Mouse (Mus musculus) forebrain, embryonic 15.5 days (tissue): ENCODE measurements at regions not wholly inside any gene's neighbourhood (a gene's known extent, or its start where the extent isn't known, plus 50 kb on each side); places are given as distances from the start of the nearest gene placed in this dataset.
A peak's percentile ranks its signal among the peaks of the same experiment; 100 is the strongest.

ENCODE experiments used
- ATAC-seq: fragments of 200-750 bp; cut with Nextera tagmentation; replicated peaks from 2 replicates; pipeline ENCODE4 v1.8.0; 2017; ENCODE audit warnings: mild to moderate bottlenecking, moderate TSS enrichment, moderate library complexity
- H3K27ac ChIP-seq: fragments of 300-500 bp; sonication (generic); replicated peaks from 2 replicates; pipeline ENCODE4 v1.5.1; 2015; ENCODE audit warnings: mild to moderate bottlenecking, inconsistent platforms
- H3K27me3 ChIP-seq: fragments of 300-500 bp; sonication (generic); 2 replicates; pipeline ENCODE4 v1.6.1; 2015; ENCODE audit warnings: inconsistent platforms
- H3K36me3 ChIP-seq: fragments of 300-500 bp; sonication (generic); 2 replicates; pipeline ENCODE4 v1.6.1; 2015; ENCODE audit warnings: mild to moderate bottlenecking, inconsistent platforms
- H3K4me1 ChIP-seq: fragments of 300-500 bp; sonication (generic); 2 replicates; pipeline ENCODE4 v1.6.1; 2015; ENCODE audit warnings: inconsistent platforms
- H3K4me2 ChIP-seq: fragments of 300-500 bp; sonication (generic); replicated peaks from 2 replicates; pipeline ENCODE4 v1.6.1; 2015; ENCODE audit warnings: mild to moderate bottlenecking, inconsistent platforms
- H3K4me3 ChIP-seq: fragments of 300-500 bp; sonication (generic); 2 replicates; pipeline ENCODE4 v1.5.1; 2015; ENCODE audit warnings: mild to moderate bottlenecking, inconsistent platforms
- H3K9ac ChIP-seq: fragments of 300-500 bp; sonication (generic); replicated peaks from 2 replicates; pipeline ENCODE4 v1.6.1; 2015; ENCODE audit warnings: mild to moderate bottlenecking, inconsistent platforms
- H3K9me3 ChIP-seq: fragments of 300-500 bp; sonication (generic); 2 replicates; pipeline ENCODE4 v1.6.1; 2016; ENCODE audit warnings: inconsistent platforms
- WGBS: fragments of 180-500 bp; shearing (Covaris S2); methylation state at CpG from one replicate; pipeline ENCODE4 v1.1.7; 2015; ENCODE audit warnings: mixed read lengths; 5-methylcytosine and 5-hydroxymethylcytosine counted together

DNA sequence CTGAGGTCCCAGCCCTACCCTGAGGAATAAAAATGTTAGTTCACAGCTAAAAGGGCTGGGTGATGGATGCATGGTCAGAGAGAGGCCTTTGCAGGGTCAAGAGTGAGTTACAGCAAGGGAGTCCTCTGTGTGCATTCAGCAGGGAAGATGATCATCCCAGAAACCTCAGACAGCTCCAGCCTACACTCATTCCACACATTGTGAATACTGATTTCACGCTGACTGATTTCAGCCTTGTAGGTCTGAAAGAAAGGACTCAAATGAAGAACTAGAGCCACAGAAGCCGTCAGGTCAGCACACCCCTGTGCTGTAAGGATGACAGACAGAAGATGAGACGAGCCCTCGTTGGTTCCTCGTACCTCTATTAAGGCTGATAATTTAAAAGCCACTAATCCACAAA, 2858.0 kb upstream of the 5930422O12Rik start:
- WGBS: 33% methylated on average over 5 of the region's 5 CpGs
- no peaks in the 10 kb centered on the region for H3K4me1 ChIP-seq
- no peak overlapping the region for H3K4me3 ChIP-seq
- no peaks in the 10 kb centered on the region for H3K27me3 ChIP-seq
- H3K27ac ChIP-seq: no peak overlapping the region
- no peak for ATAC-seq
- no peak overlapping the region for H3K4me2 ChIP-seq
- no peaks in the 10 kb centered on the region for H3K36me3 ChIP-seq
- no peaks in the 10 kb centered on the region for H3K9me3 ChIP-seq
- no peak overlapping the region for H3K9ac ChIP-seq

DNA sequence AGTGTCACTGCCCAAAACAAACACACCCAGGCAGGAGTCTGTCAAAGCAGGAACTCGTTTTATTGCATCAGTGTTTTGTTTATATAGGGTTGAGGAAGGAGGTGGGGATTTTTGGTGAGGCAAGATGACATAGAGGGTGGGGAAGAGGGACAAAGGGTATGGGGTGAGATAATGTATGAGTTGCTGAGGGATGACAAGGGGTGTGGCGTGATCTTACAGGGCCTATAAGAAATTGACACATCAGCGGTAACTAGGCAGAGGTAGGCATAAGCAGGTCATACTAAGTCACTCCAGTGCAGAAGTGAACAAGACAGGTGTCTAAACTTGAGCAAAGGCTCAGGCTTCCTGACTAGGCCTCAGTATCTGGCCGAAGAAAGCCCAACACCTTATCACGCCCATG, 2841.0 kb upstream of the 5930422O12Rik start:
- no peak overlapping the region for H3K4me2 ChIP-seq
- 84% methylated on average over 5 of the region's 5 CpGs for whole genome bisulfite sequencing
- no peak overlapping the region for H3K4me3 ChIP-seq
- no peaks in the 10 kb centered on the region for H3K9me3 ChIP-seq
- no peaks in the 10 kb centered on the region for H3K27me3 ChIP-seq
- no peak for ATAC-seq
- H3K4me1 ChIP-seq: no peaks in the 10 kb centered on the region
- H3K27ac ChIP-seq: no peak overlapping the region
- no peak overlapping the region for H3K9ac ChIP-seq
- no peaks in the 10 kb centered on the region for H3K36me3 ChIP-seq

DNA sequence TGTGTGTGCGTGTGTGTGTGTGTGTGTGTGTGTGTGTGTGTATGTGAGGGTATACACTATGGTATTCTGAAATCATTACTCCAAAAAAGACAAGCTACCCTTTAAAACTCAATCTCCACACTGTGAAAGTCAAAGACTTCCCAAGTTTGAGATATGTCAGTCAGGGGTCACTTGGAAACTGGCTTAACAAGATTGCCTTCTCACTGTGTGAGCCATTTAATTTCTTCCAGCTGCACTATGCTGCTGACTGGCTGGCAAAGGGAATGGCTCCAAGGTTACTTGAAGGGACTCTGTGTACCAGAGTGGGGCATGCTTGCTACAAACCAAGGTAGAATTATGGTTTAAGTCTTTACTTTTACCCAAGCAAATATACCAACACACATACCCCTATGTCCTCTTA, 2826.1 kb upstream of the 5930422O12Rik start:
- Histone ChIP-seq H3K4me3 (no peak overlapping the region), H3K27ac (no peak overlapping the region), H3K27me3 (no peaks in the 10 kb centered on the region), H3K9ac (no peak overlapping the region), H3K9me3 (no peaks in the 10 kb centered on the region), H3K36me3 (no peaks in the 10 kb centered on the region), H3K4me1 (no peaks in the 10 kb centered on the region), H3K4me2 (no peak overlapping the region)
- ATAC-seq: no peak
- WGBS: 83% methylated on average over 1 of the region's 1 CpGs

DNA sequence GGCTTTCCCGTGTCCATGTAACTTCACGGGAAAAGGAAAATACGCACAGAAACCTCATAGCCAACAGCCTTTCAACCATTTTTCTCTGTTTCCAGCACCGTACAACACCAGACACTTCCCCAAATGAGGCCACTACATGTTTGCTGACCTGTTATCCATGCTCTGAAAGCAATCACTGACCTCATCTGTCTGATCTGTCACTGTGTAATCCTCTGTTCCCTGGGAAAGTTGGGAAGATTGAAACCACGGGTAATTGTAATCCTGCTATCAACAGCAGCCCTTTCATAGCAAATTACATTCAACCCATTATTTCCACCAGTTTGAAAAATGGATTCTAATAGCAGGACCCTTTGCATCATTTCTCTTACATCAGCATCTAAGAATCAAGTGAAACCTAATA, 2798.2 kb upstream of the 5930422O12Rik start:
- Histone ChIP-seq H3K9me3 (no peaks in the 10 kb centered on the region), H3K27ac (no peak overlapping the region), H3K4me2 (no peak overlapping the region), H3K27me3 (no peaks in the 10 kb centered on the region), H3K9ac (no peak overlapping the region), H3K4me1 (no peaks in the 10 kb centered on the region; the same call in 1 of the 2 replicates), H3K4me3 (no peak overlapping the region), H3K36me3 (no peaks in the 10 kb centered on the region)
- ATAC-seq: no peak
- 34% methylated on average over 5 of the region's 5 CpGs for WGBS

DNA sequence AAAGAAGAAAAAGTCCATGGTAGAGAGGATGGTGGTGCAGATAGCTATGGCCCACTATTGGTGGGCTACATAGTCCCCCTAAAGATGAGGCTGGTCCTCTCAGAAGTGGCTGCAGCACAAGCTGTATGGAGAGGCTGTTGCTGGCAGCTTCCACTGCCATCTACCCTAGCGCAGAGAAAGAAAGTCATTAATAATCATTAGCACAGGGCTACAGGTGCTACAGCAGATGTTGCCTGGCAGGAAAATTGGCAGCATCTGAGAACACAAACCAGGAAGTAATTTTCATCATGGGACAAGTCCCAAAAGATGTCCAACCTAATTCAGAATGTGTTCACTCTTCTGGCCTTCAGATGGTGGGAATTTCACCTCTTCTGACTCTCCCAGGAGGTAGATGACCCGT, 2791.7 kb upstream of the 5930422O12Rik start:
- ATAC-seq: peak; percentile 63; the same call in 1 of the 2 replicates
- H3K36me3 ChIP-seq: no peaks in the 10 kb centered on the region
- H3K4me3 ChIP-seq: no peak overlapping the region
- no peaks in the 10 kb centered on the region for H3K27me3 ChIP-seq
- no peak overlapping the region for H3K4me2 ChIP-seq
- H3K9ac ChIP-seq: no peak overlapping the region
- no peaks in the 10 kb centered on the region for H3K4me1 ChIP-seq
- H3K27ac ChIP-seq: no peak overlapping the region
- 71% methylated on average over 2 of the region's 2 CpGs for WGBS
- H3K9me3 ChIP-seq: no peaks in the 10 kb centered on the region

DNA sequence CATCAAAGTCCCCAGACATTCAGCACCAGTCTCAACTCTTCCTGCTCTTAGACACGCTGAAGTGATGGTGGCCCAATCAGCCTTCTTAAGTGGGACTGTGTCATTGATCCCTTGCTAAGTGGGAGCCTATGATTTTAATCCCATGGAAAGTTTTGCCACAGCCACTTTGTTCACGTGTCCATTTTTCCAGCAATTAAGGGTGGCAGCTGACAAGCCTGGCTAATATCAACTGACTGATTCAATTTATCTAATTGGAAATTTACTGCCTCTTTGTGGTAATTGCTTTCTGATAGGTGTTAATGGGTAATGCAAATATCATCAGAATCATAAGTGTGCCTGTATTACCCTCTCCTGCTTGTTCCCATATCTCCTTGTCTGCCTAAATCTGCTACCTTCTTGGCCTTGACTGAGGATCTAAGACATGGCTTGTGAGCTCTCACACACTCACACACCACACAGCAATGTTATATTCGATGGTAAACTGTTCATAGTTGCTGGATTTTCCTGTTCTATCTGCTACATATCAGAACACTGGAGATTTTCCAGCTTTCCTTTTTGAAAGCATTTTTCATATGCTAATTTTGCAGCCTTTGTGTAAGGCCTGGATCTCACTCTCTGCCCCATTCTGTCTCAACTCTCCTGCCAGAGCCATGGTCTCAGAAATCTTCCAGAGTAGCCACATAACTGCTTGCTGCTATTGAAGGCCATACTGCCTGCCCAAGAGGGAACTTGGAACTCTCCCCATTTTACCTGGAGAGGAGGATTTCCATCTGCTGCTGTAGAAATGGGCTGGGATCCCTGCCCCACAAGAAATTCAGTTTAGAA, 2785.4 kb upstream of the 5930422O12Rik start:
- WGBS: 9% methylated on average over 3 of the region's 3 CpGs
- Histone ChIP-seq H3K4me1 (peaks cover 14% of the 10 kb centered on the region), H3K9ac (no peak overlapping the region), H3K27ac (peak overlapping the region; percentile 73), H3K27me3 (no peaks in the 10 kb centered on the region), H3K36me3 (no peaks in the 10 kb centered on the region), H3K4me3 (no peak overlapping the region), H3K4me2 (no peak overlapping the region), H3K9me3 (no peaks in the 10 kb centered on the region)
- ATAC-seq: peak; percentile 91

DNA sequence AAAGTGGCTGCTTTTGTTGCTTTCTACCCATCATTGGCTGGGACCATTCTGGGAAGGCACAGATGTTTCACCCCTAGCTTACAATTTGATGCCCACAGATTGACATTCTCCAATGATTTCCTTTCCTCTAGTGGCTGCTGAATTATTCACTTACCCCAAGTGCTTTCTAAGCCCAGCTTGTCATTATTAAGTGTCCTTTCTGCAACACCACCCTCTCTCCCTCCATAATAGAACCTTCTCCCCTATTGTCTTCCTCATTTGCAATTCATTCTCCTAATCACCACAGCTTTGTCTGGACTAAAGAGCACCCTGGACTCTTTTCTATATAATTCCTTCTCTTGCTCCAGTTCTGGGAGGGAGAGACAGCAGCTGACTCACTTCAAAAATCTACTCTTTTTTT, 2780.0 kb upstream of the 5930422O12Rik start:
- H3K27me3 ChIP-seq: no peaks in the 10 kb centered on the region
- no peaks in the 10 kb centered on the region for H3K36me3 ChIP-seq
- ATAC-seq: peak; percentile 94
- H3K4me1 ChIP-seq: peaks cover 8% of the 10 kb centered on the region
- H3K9ac ChIP-seq: no peak overlapping the region
- H3K9me3 ChIP-seq: no peaks in the 10 kb centered on the region
- no peak overlapping the region for H3K4me3 ChIP-seq
- H3K4me2 ChIP-seq: no peak overlapping the region
- peak overlapping the region; percentile 21; the same call in 1 of the 2 replicates for H3K27ac ChIP-seq

DNA sequence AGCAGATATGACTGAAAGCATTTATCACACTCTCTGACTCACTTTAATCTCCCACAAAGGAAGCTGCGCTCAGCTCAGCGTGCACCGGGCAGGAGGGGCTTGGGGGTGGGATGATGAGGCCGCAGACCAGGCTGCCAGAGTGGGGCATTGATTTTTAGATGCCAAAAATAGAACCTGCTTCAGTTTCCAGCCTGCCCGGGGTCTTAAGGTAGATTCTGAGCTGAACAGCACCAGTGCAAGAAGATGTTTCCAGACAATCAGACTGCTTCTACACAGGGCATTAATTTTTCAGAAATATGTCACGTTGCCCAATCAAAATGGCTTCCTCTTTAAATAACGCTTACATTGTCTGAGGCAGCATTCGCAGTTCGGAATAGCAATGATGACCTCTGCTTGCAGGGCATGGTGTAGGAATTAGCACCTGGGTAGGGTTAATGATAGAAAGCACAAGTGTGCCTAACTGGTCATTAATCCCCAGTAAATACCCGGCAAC, 2772.7 kb upstream of the 5930422O12Rik start:
- Histone ChIP-seq H3K9ac (no peak overlapping the region), H3K4me2 (no peak overlapping the region), H3K9me3 (no peaks in the 10 kb centered on the region), H3K4me1 (no peaks in the 10 kb centered on the region), H3K27ac (no peak overlapping the region), H3K4me3 (no peak overlapping the region), H3K27me3 (no peaks in the 10 kb centered on the region), H3K36me3 (no peaks in the 10 kb centered on the region)
- WGBS: 60% methylated on average over 10 of the region's 10 CpGs
- peak; percentile 51 for ATAC-seq

DNA sequence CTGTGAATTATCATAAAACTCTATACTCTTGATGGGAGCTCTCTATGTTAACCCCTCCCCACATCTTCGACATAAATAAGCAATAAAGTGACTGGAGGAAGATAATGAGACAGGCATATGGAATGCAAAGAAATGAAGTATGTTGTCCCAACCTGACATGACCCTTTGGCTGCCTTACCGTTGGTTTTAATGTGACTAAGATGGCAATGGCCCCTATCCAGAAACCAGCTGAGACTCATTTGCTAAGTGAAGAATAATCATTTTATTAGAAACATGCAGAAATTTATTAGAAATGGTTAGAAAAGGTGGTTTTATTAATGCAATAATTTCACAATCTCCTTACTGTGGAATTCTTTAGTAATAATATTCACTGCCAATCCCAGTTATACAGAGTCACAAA, 2767.2 kb upstream of the 5930422O12Rik start:
- no peaks in the 10 kb centered on the region for H3K9me3 ChIP-seq
- ATAC-seq: no peak
- H3K4me2 ChIP-seq: no peak overlapping the region
- H3K27me3 ChIP-seq: no peaks in the 10 kb centered on the region
- H3K36me3 ChIP-seq: no peaks in the 10 kb centered on the region
- no peak overlapping the region for H3K4me3 ChIP-seq
- H3K4me1 ChIP-seq: no peaks in the 10 kb centered on the region
- H3K27ac ChIP-seq: no peak overlapping the region
- WGBS: 72% methylated on average over 2 of the region's 2 CpGs
- H3K9ac ChIP-seq: no peak overlapping the region

DNA sequence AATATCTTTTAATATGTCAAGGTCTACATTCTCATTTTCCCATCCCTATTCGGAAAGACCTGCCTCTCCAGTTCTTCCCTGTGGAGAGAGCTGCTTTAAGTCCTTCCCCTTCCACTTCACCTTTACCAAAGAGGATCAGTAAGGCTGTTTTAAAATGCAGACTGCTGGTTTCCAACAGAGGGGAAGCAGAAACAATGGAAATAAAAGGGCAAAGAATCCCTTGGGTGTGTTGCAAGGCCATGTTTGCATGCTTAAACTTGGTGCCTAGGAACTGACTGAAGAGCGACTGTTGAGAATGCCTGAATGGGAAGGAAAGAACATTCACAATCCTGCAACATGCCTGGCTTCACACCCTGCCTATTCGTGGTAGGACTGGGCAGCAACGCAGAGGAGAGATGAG, 2759.1 kb upstream of the 5930422O12Rik start:
- no peaks in the 10 kb centered on the region for H3K27me3 ChIP-seq
- no peak for ATAC-seq
- no peaks in the 10 kb centered on the region for H3K9me3 ChIP-seq
- H3K36me3 ChIP-seq: no peaks in the 10 kb centered on the region
- no peak overlapping the region for H3K27ac ChIP-seq
- H3K4me2 ChIP-seq: no peak overlapping the region
- no peaks in the 10 kb centered on the region for H3K4me1 ChIP-seq
- 43% methylated on average over 4 of the region's 4 CpGs for WGBS
- H3K4me3 ChIP-seq: no peak overlapping the region
- H3K9ac ChIP-seq: no peak overlapping the region

DNA sequence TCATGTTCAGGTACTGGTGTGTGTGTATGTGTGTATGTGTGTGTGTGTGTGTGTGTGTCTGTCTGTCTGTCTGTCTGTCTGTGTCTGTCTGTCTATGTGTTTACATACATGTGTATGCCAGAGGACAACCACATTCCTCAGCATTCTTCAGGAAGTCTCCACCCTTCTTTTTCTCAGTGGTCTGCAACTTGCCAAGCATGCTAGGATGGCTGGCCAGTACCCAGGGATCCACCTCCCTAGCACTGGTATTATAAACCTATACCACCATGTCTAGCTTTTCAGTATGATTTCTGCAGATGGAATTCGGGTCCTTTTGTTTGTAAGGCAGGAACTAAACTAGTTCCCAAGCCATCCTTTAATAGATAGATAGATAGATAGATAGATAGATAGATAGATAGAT, 2751.1 kb upstream of the 5930422O12Rik start:
- Histone ChIP-seq H3K4me1 (no peaks in the 10 kb centered on the region), H3K36me3 (no peaks in the 10 kb centered on the region), H3K4me2 (no peak overlapping the region), H3K9me3 (no peaks in the 10 kb centered on the region), H3K9ac (no peak overlapping the region), H3K27me3 (no peaks in the 10 kb centered on the region), H3K27ac (no peak overlapping the region), H3K4me3 (no peak overlapping the region)
- 83% methylated on average over 1 of the region's 1 CpGs for WGBS
- no peak for ATAC-seq

DNA sequence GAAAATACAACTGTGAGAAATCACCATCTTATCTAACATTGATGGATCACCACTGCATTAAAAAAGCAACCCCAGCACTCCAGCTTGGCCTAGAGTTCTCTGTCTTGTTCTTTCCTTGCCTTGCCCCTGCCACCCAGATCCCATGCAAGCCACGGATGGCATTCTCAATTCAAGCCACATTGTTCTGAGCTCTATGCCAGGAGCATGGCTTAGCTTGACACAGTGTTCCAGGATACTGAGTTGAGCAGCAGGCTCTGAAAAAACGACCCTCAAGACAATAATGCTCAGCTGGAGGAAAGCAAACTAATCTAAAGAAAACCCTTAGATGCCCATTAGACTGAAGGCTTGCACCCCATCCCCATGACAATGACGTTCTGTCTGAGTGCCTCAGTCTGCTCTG, 2746.3 kb upstream of the 5930422O12Rik start:
- Histone ChIP-seq H3K4me3 (no peak overlapping the region), H3K36me3 (no peaks in the 10 kb centered on the region), H3K27ac (no peak overlapping the region), H3K9me3 (no peaks in the 10 kb centered on the region), H3K4me1 (no peaks in the 10 kb centered on the region), H3K9ac (no peak overlapping the region), H3K27me3 (no peaks in the 10 kb centered on the region), H3K4me2 (no peak overlapping the region)
- no peak for ATAC-seq
- 22% methylated on average over 3 of the region's 3 CpGs for WGBS

DNA sequence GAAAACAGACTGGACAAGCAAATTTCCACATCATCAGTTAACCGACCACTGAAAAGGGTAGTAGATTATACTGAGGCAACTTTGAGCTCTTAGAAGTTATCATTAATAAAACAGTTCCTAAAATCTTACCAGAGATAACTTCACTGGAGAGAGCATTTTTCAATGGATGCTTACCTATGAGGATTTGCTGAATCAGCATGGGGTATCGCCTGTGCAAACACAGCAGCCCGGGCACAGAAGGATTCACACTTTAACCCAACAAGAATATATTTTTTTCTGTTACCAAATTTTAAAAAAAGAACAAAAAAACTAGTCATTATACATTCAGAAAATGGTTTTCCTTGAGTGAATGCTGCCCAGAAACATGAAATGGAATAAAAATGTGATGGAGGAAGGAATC, 2742.0 kb upstream of the 5930422O12Rik start:
- H3K36me3 ChIP-seq: no peaks in the 10 kb centered on the region
- 94% methylated on average over 3 of the region's 3 CpGs for WGBS
- no peak overlapping the region for H3K4me2 ChIP-seq

More for the DNA sequence above, 2742.0 kb upstream of the 5930422O12Rik start:
- no peaks in the 10 kb centered on the region for H3K27me3 ChIP-seq
- H3K27ac ChIP-seq: no peak overlapping the region
- H3K9me3 ChIP-seq: no peaks in the 10 kb centered on the region
- H3K4me1 ChIP-seq: no peaks in the 10 kb centered on the region
- no peak overlapping the region for H3K4me3 ChIP-seq
- no peak for ATAC-seq
- H3K9ac ChIP-seq: no peak overlapping the region
